Comparison of ENCODE assay signal across 1 mouse cellular context in genomic region chr6:108227461-108227860, GRCm38 (mm10).
TF ChIP-seq lines count a peak whose summit lies in the region.

No protein-coding gene starts in this region.

TF ChIP-seq in CH12.LX, 34 proteins besides CTCF, POLR2A, EP300 and RAD21:
- no peak for TF ChIP-seq USF2 (conservative IDR thresholded peaks at IDR 0.05; ENCODE audit: low read depth, low read length)
- TF ChIP-seq SIN3A (IDR thresholded peaks at IDR 0.05; ENCODE audit: low read length) = 0 out of 2 replicates have a peak, but pooled peaks have one; percentile 25
